Mouse (Mus musculus) kidney, embryonic 15.5 days (tissue): ENCODE measurements around the gene Pfn4. TPM values are rescaled to one million over a fixed set of nuclear protein-coding genes. Genes with fewer than 3 reads are reported as not detected.
A peak's percentile ranks its signal among the peaks of the same experiment; 100 is the strongest.
"Not testable (repeated sequence)": the region's sequence is repeated elsewhere in the genome, so short reads cannot be mapped to it uniquely, and the experiment has no call there.

Experiments
- ATAC-seq: fragments of 200-750 bp; cut with Nextera tagmentation; replicated peaks from 2 replicates; pipeline ENCODE4 v1.8.0; 2017; ENCODE audit warnings: moderate TSS enrichment; ENCODE audit not compliant: low FRiP score
- H3K27ac ChIP-seq: fragments of 300-500 bp; sonication (generic); 2 replicates; pipeline ENCODE4 v1.5.1; 2015; ENCODE audit warnings: mild to moderate bottlenecking, inconsistent platforms
- H3K27me3 ChIP-seq: fragments of 300-500 bp; sonication (generic); 2 replicates; pipeline ENCODE4 v1.6.1; 2015; ENCODE audit warnings: inconsistent platforms
- H3K36me3 ChIP-seq: fragments of 300-500 bp; sonication (generic); 2 replicates; pipeline ENCODE4 v1.6.1; 2015; ENCODE audit warnings: inconsistent platforms
- H3K4me1 ChIP-seq: fragments of 300-500 bp; sonication (generic); 2 replicates; pipeline ENCODE4 v1.6.1; 2015; ENCODE audit warnings: inconsistent platforms
- H3K4me2 ChIP-seq: fragments of 300-500 bp; sonication (generic); 2 replicates; pipeline ENCODE4 v1.6.1; 2015; ENCODE audit warnings: moderate library complexity, mild to moderate bottlenecking, inconsistent platforms
- H3K4me3 ChIP-seq: fragments of 300-500 bp; sonication (generic); replicated peaks from 2 replicates; pipeline ENCODE4 v1.5.1; 2015; ENCODE audit warnings: mild to moderate bottlenecking, inconsistent platforms
- H3K9ac ChIP-seq: fragments of 300-500 bp; sonication (generic); 2 replicates; pipeline ENCODE4 v1.6.1; 2015; ENCODE audit warnings: mild to moderate bottlenecking, inconsistent platforms
- H3K9me3 ChIP-seq: fragments of 300-500 bp; sonication (generic); replicated peaks from 2 replicates; pipeline ENCODE4 v1.6.1; 2016; ENCODE audit warnings: inconsistent platforms
- WGBS: fragments of 180-500 bp; shearing (Covaris S2); methylation state at CpG from one replicate; pipeline ENCODE4 v1.1.7; 2015; ENCODE audit warnings: mixed read lengths; 5-methylcytosine and 5-hydroxymethylcytosine counted together
- polyA plus RNA-seq: library from polyadenylated mRNA; unstranded; fragments of >200 nt; fragmentation: Nextera tagmentation; extraction: Ambion mirVana; gene quantifications from 2 replicates; pipeline ENCODE4 v1.2.1, GENCODE M21; 2015

Gene Pfn4
- polyA plus RNA-seq, result 2.5 and 3.5 TPM in 2 replicates

GRCm38 (mm10) chr12:4768492-4769332 lies at the start of gene Pfn4, which contains the start of gene Fam228b:
Pfn4 (plus strand) TSS chr12:4769022.
Fam228b (minus strand) TSS chr12:4769267.
- Histone ChIP-seq H3K9ac (peak within 1 kb of the TSS; percentile 82), H3K4me2 (peak within 1 kb of the TSS; percentile 84), H3K27ac (peak within 1 kb of the TSS; percentile 94), H3K9me3 (no peaks in the 10 kb centered on the region), H3K4me3 (peak within 1 kb of the TSS; percentile 75), H3K27me3 (no peaks in the 10 kb centered on the region), H3K36me3 (no peaks in the 10 kb centered on the region), H3K4me1 (peaks cover 6% of the 10 kb centered on the region)
- 3% methylated on average over 61 of the region's 61 CpGs for WGBS
- peak; percentile 99 for ATAC-seq

- Histone ChIP-seq H3K36me3 (0 out of 2 replicates have a peak, but pooled peaks cover 5% of the 10 kb centered on the region), H3K27ac (no peak overlapping the region), H3K27me3 (no peaks in the 10 kb centered on the region), H3K4me3 (no peak overlapping the region), H3K4me1 (no peaks in the 10 kb centered on the region; the same call in 1 of the 2 replicates), H3K9ac (no peak overlapping the region), H3K4me2 (no peak overlapping the region), H3K9me3 (no peaks in the 10 kb centered on the region)
- ATAC-seq, result no peak
- WGBS, result 71% methylated on average over 13 of the region's 13 CpGs
These were observed 49.6 kb upstream of the Pfn4 start for GRCm38 (mm10) chr12:4719066-4719761.

- 74% methylated on average over 17 of the region's 17 CpGs for WGBS
- H3K27me3 ChIP-seq, result no peaks in the 10 kb centered on the region
- H3K9me3 ChIP-seq, result no peaks in the 10 kb centered on the region
- H3K9ac ChIP-seq, result no peak overlapping the region
- no peaks in the 10 kb centered on the region; the same call in 1 of the 2 replicates for H3K4me1 ChIP-seq
- no peak overlapping the region for H3K27ac ChIP-seq
- no peak overlapping the region for H3K4me3 ChIP-seq
- H3K4me2 ChIP-seq, result no peak overlapping the region
- ATAC-seq, result no peak
- H3K36me3 ChIP-seq, result no peaks in the 10 kb centered on the region
These were observed 48.8 kb upstream of the Pfn4 start for GRCm38 (mm10) chr12:4719762-4720754.

- no peaks in the 10 kb centered on the region for H3K9me3 ChIP-seq
- H3K9ac ChIP-seq, result no peak overlapping the region
- H3K4me2 ChIP-seq, result no peak overlapping the region
- no peaks in the 10 kb centered on the region for H3K27me3 ChIP-seq
- H3K27ac ChIP-seq, result no peak overlapping the region
- WGBS, result 94% methylated on average over 3 of the region's 3 CpGs
- no peaks in the 10 kb centered on the region for H3K36me3 ChIP-seq
- H3K4me1 ChIP-seq, result peaks cover 5% of the 10 kb centered on the region; the same call in 1 of the 2 replicates
- ATAC-seq, result no peak
- no peak overlapping the region for H3K4me3 ChIP-seq
These were observed 39.7 kb upstream of the Pfn4 start for GRCm38 (mm10) chr12:4729165-4729564.

- no peaks in the 10 kb centered on the region for H3K36me3 ChIP-seq
- WGBS, result 52% methylated on average over 4 of the region's 4 CpGs
- H3K9ac ChIP-seq, result no peak overlapping the region
- no peaks in the 10 kb centered on the region for H3K27me3 ChIP-seq
- no peak overlapping the region for H3K4me3 ChIP-seq
- peak; percentile 60; the same call in 1 of the 2 replicates for ATAC-seq
- no peak overlapping the region for H3K4me2 ChIP-seq
- peaks cover 5% of the 10 kb centered on the region; the same call in 1 of the 2 replicates for H3K4me1 ChIP-seq
- H3K27ac ChIP-seq, result no peak overlapping the region
- H3K9me3 ChIP-seq, result no peaks in the 10 kb centered on the region
These were observed 37.2 kb upstream of the Pfn4 start for GRCm38 (mm10) chr12:4731629-4732028.

- ATAC-seq, result peak; percentile 79
- whole genome bisulfite sequencing, result 19% methylated on average over 4 of the region's 4 CpGs
- H3K4me1 ChIP-seq, result peaks cover 5% of the 10 kb centered on the region; the same call in 1 of the 2 replicates
- H3K36me3 ChIP-seq, result no peaks in the 10 kb centered on the region
- H3K9me3 ChIP-seq, result no peaks in the 10 kb centered on the region
- H3K4me3 ChIP-seq, result no peak overlapping the region
- H3K27ac ChIP-seq, result no peak overlapping the region
- H3K9ac ChIP-seq, result no peak overlapping the region
- H3K27me3 ChIP-seq, result no peaks in the 10 kb centered on the region
- no peak overlapping the region for H3K4me2 ChIP-seq
These were observed 36.5 kb upstream of the Pfn4 start for GRCm38 (mm10) chr12:4732332-4732731.

- 88% methylated on average over 18 of the region's 18 CpGs for WGBS
- Histone ChIP-seq H3K4me1 (no peaks in the 10 kb centered on the region), H3K4me2 (no peak within 1 kb of the TSS), H3K4me3 (no peak within 1 kb of the TSS), H3K9ac (no peak within 1 kb of the TSS), H3K9me3 (no peaks in the 10 kb centered on the region), H3K36me3 (no peaks in the 10 kb centered on the region), H3K27ac (no peak within 1 kb of the TSS), H3K27me3 (no peaks in the 10 kb centered on the region)
- ATAC-seq, result no peak
These were observed 30.7 kb upstream of the Pfn4 start, which contains the start of gene Fam228a for GRCm38 (mm10) chr12:4738031-4738576. Fam228a (minus strand) TSS chr12:4738430.

GRCm38 (mm10) chr12:4740823-4741222 lies 28.0 kb upstream of the Pfn4 start:
- no peaks in the 10 kb centered on the region for H3K36me3 ChIP-seq
- H3K4me1 ChIP-seq, result no peaks in the 10 kb centered on the region
- WGBS, result 83% methylated on average over 7 of the region's 7 CpGs
- no peaks in the 10 kb centered on the region for H3K9me3 ChIP-seq
- no peak overlapping the region for H3K4me2 ChIP-seq
- no peak overlapping the region for H3K4me3 ChIP-seq
- no peak overlapping the region for H3K27ac ChIP-seq
- no peak overlapping the region for H3K9ac ChIP-seq
- no peak for ATAC-seq
- H3K27me3 ChIP-seq, result no peaks in the 10 kb centered on the region

- H3K27ac ChIP-seq, result no peak overlapping the region
- H3K4me3 ChIP-seq, result no peak overlapping the region
- WGBS, result 87% methylated on average over 3 of the region's 3 CpGs
- H3K36me3 ChIP-seq, result no peaks in the 10 kb centered on the region
- ATAC-seq, result no peak
- H3K4me1 ChIP-seq, result no peaks in the 10 kb centered on the region
- H3K9ac ChIP-seq, result no peak overlapping the region
- no peaks in the 10 kb centered on the region for H3K9me3 ChIP-seq
- no peaks in the 10 kb centered on the region for H3K27me3 ChIP-seq
- H3K4me2 ChIP-seq, result no peak overlapping the region
These were observed 26.6 kb upstream of the Pfn4 start for GRCm38 (mm10) chr12:4742183-4742582.

GRCm38 (mm10) chr12:4744486-4744885 lies 24.3 kb upstream of the Pfn4 start:
- no peak for ATAC-seq
- H3K36me3 ChIP-seq, result no peaks in the 10 kb centered on the region
- 90% methylated on average over 10 of the region's 10 CpGs for WGBS

GRCm38 (mm10) chr12:4754451-4754850 lies 14.4 kb upstream of the Pfn4 start:
- H3K27me3 ChIP-seq, H3K4me3 ChIP-seq, H3K4me2 ChIP-seq, ATAC-seq, H3K4me1 ChIP-seq, H3K36me3 ChIP-seq, H3K27ac ChIP-seq, H3K9ac ChIP-seq, H3K9me3 ChIP-seq: not testable (repeated sequence)
- WGBS, result 94% methylated on average over 4 of the region's 4 CpGs

More at GRCm38 (mm10) chr12:4744486-4744885, 24.3 kb upstream of the Pfn4 start:
- H3K27ac ChIP-seq, result no peak overlapping the region
- no peak overlapping the region for H3K4me3 ChIP-seq
- H3K27me3 ChIP-seq, result no peaks in the 10 kb centered on the region
- H3K9me3 ChIP-seq, result no peaks in the 10 kb centered on the region
- H3K4me1 ChIP-seq, result no peaks in the 10 kb centered on the region
- H3K4me2 ChIP-seq, result no peak overlapping the region
- no peak overlapping the region for H3K9ac ChIP-seq
